Mouse (Mus musculus) kidney, postnatal 10 days (tissue): ENCODE measurements around the gene Rab23.

Source experiments
- DNase-seq: peaks from one replicate; pipeline ENCODE4 v3.0.0; 2021; ENCODE audit warnings: mixed read lengths

Gene Rab23

GRCm38 (mm10) chr1:33768091-33768787 lies 48.6 kb downstream of the Rab23 start:
- DNase-seq: no peak

GRCm38 (mm10) chr1:33768827-33769226 lies 49.1 kb downstream of the Rab23 start:
- DNase-seq: no peak

DNA sequence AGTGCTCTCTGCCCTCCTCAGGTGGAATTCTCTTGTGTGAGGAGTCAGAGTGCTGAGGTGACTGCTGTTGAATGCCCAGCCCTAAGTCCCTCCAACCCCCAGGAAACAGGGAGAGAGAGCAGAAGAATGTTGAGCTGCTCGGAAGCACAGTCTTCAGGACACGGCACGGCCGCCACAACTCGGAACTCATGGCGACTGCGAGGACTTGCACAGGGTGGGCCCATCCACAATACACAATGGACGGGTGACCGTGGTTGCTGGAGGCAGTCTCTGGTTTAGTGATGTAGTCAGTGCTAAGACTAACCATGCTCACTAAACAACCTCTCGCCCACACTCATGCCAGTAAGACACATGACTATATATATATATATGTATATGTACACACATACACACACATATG lies 51.9 kb downstream of the Rab23 start:
- no peak for DNase-seq

DNA sequence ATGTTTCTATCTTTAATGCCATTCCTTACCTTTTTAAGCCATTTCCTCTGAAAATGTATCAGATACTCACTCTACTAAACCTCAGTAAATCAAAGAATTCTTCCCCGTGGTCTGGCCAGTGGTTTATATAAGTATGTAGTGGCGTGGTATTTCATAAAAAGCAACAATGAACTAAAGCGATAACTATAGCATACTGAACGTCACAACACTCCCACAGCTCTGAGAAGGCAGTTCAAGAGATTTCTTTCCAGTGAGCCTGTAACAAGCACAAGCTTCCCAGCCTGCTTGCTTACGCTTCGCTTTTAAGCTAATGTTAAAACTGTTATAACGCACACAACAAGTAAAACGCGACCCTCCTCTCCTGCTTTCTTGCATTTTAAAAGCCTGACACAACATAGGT lies 52.4 kb downstream of the Rab23 start:
- DNase-seq: no peak

DNA sequence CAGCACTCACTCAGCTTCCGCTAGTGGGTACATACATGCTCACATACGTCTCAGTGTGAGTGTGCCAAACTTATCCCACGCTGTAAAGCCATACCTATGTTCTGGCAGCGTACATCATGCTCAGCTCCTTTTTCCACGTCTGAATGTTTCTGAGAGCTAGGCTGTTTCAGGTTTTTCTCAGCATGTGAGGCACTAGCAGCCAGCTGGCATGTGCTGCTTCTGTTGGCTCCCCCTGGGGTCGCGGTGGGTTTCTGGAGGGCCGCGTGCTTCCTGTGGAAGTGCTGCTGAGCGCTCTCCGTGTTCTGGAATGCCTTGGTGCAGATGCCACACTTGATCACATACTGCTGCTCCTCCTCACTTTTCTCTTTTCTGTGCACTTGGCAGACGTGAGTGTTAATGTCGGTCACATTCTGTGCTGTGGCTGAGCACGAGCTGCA lies 56.5 kb downstream of the Rab23 start:
- no peak for DNase-seq

DNA sequence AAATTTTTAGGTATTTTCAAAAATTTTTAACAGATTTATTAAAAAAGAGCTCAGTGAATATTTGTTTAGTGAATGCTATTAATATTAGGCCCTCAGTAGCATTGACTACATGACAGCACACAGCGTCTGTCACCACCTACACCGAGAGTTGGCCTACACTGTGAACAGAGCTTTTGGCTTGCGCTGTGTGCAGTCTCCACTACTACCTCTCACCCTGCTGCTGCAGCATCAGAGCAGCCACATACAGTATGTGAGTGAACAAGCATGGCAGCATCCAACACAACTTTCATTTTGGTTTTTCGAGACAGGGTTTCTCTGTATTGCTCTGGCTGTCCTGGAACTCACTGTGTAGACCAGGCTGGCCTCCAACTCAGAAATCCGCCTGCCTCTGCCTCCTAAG lies 64.9 kb downstream of the Rab23 start:
- DNase-seq: no peak

- DNase-seq: no peak
Observed at GRCm38 (mm10) chr1:33788072-33788471, 68.4 kb downstream of the Rab23 start.

DNA sequence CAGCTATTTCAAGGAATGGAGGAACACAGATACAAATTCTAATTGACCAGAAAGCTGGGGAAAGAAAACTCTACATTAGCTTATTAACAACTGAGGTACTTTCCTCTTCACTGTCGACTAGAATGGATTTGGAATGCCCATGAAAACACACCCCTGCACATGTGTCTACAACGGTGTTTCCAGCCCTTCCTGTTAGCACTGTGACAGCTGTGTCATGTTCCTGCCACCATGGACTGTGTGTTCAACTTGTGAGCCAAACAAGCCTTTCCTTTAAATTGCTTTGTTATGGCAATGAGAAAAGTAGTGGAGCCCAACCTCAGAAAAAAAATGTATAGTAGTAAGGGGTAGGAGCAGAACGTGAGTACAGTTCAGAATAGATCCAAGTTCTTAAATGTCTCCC lies 68.8 kb downstream of the Rab23 start:
- DNase-seq: no peak
